Mouse (Mus musculus): Measurements from ENCODE around the gene Phf3. TPM values are rescaled to one million over a fixed set of nuclear protein-coding genes. Genes with fewer than 3 reads are reported as not detected.

Gene Phf3
- total RNA-seq, 1 experiment from 2014 or later, result 264 TPM

GRCm38 (mm10) chr1:30839662-30840061 is 34.1 kb downstream of the Phf3 start:
- ATAC-seq (ENCODE audit: extremely low read depth, insufficient number of reproducible peaks, low FRiP score, poor library complexity, severe bottlenecking), result no peak

GRCm38 (mm10) chr1:30835512-30835911 is 38.2 kb downstream of the Phf3 start:
- ATAC-seq (ENCODE audit: extremely low read depth, insufficient number of reproducible peaks, low FRiP score, poor library complexity, severe bottlenecking), result no peak

- ATAC-seq (ENCODE audit: extremely low read depth, insufficient number of reproducible peaks, low FRiP score, poor library complexity, severe bottlenecking), result no peak
Observed at GRCm38 (mm10) chr1:30832778-30833177, 40.9 kb downstream of the Phf3 start.

- ATAC-seq (ENCODE audit: extremely low read depth, insufficient number of reproducible peaks, low FRiP score, poor library complexity, severe bottlenecking), result no peak
Observed at GRCm38 (mm10) chr1:30819414-30819813, 54.3 kb downstream of the Phf3 start.

- no peak for ATAC-seq (ENCODE audit: extremely low read depth, insufficient number of reproducible peaks, low FRiP score, poor library complexity, severe bottlenecking)
Observed at GRCm38 (mm10) chr1:30815609-30816008, 58.1 kb downstream of the Phf3 start.

GRCm38 (mm10) chr1:30814987-30815386 is 58.7 kb downstream of the Phf3 start:
- no peak for ATAC-seq (ENCODE audit: extremely low read depth, insufficient number of reproducible peaks, low FRiP score, poor library complexity, severe bottlenecking)

GRCm38 (mm10) chr1:30808101-30808699 is 65.5 kb downstream of the Phf3 start:
- ATAC-seq (ENCODE audit: extremely low read depth, insufficient number of reproducible peaks, low FRiP score, poor library complexity, severe bottlenecking), result no peak

- no peak for ATAC-seq (ENCODE audit: extremely low read depth, insufficient number of reproducible peaks, low FRiP score, poor library complexity, severe bottlenecking)
Observed at GRCm38 (mm10) chr1:30805688-30806285, 67.9 kb downstream of the Phf3 start.

- no peak for ATAC-seq (ENCODE audit: extremely low read depth, insufficient number of reproducible peaks, low FRiP score, poor library complexity, severe bottlenecking)
Observed at GRCm38 (mm10) chr1:30804919-30805318, 68.8 kb downstream of the Phf3 start.

GRCm38 (mm10) chr1:30801911-30802310 is 71.8 kb downstream of the Phf3 start:
- no peak for ATAC-seq (ENCODE audit: extremely low read depth, insufficient number of reproducible peaks, low FRiP score, poor library complexity, severe bottlenecking)

GRCm38 (mm10) chr1:30799277-30799834 is 74.4 kb downstream of the Phf3 start:
- no peak for ATAC-seq (ENCODE audit: extremely low read depth, insufficient number of reproducible peaks, low FRiP score, poor library complexity, severe bottlenecking)

GRCm38 (mm10) chr1:30794606-30795005 is 79.1 kb downstream of the Phf3 start:
- no peak for ATAC-seq (ENCODE audit: extremely low read depth, insufficient number of reproducible peaks, low FRiP score, poor library complexity, severe bottlenecking)

GRCm38 (mm10) chr1:30793357-30793883 is 80.3 kb downstream of the Phf3 start:
- no peak for ATAC-seq (ENCODE audit: extremely low read depth, insufficient number of reproducible peaks, low FRiP score, poor library complexity, severe bottlenecking)

GRCm38 (mm10) chr1:30792935-30793334 is 80.8 kb downstream of the Phf3 start:
- no peak for ATAC-seq (ENCODE audit: extremely low read depth, insufficient number of reproducible peaks, low FRiP score, poor library complexity, severe bottlenecking)

- ATAC-seq (ENCODE audit: extremely low read depth, insufficient number of reproducible peaks, low FRiP score, poor library complexity, severe bottlenecking), result no peak
Observed at GRCm38 (mm10) chr1:30790220-30790619, 83.5 kb downstream of the Phf3 start.

GRCm38 (mm10) chr1:30789689-30790088 is 84.0 kb downstream of the Phf3 start:
- no peak for ATAC-seq (ENCODE audit: extremely low read depth, insufficient number of reproducible peaks, low FRiP score, poor library complexity, severe bottlenecking)

GRCm38 (mm10) chr1:30789001-30789400 is 84.7 kb downstream of the Phf3 start:
- no peak for ATAC-seq (ENCODE audit: extremely low read depth, insufficient number of reproducible peaks, low FRiP score, poor library complexity, severe bottlenecking)

- ATAC-seq (ENCODE audit: extremely low read depth, insufficient number of reproducible peaks, low FRiP score, poor library complexity, severe bottlenecking), result no peak
Observed at GRCm38 (mm10) chr1:30786583-30786982, 87.1 kb downstream of the Phf3 start.

GRCm38 (mm10) chr1:30783741-30784140 is 90.0 kb downstream of the Phf3 start:
- no peak for ATAC-seq (ENCODE audit: extremely low read depth, insufficient number of reproducible peaks, low FRiP score, poor library complexity, severe bottlenecking)

GRCm38 (mm10) chr1:30780293-30780692 is 93.4 kb downstream of the Phf3 start:
- ATAC-seq (ENCODE audit: extremely low read depth, insufficient number of reproducible peaks, low FRiP score, poor library complexity, severe bottlenecking), result no peak

Data from neutrophil, adult 5-6 weeks (primary cell).